Mouse (Mus musculus) gastrocnemius, postnatal 36 days (tissue): ENCODE results near the gene Spata33. TPM values are rescaled to one million over a fixed set of nuclear protein-coding genes. Genes with fewer than 3 reads are reported as not detected.
"Not testable (repeated sequence)": the region's sequence is repeated elsewhere in the genome, so short reads cannot be mapped to it uniquely, and the experiment has no call there.

Source experiments
- DNase-seq, 2 experiments: peaks; one replicate each; pipeline ENCODE4 v3.0.0; 2022
- intact Hi-C: fragments of 180-260 bp; cut with DNase I; formaldehyde crosslinking; loops from one replicate; pipeline ENCODE4 v1.15.1; 2025
- long read RNA-seq, 2 experiments: library from polyadenylated mRNA; stranded (forward); transcript quantifications; one replicate each; pipeline ENCODE4 v2.0.0; 2021
- total RNA-seq, 2 experiments: library from RNA; stranded (reverse); gene quantifications; 2 replicates each; pipeline ENCODE4 v1.2.3; 2021

Spata33 gene
- 1 to 10 TPM in 1 of 2 experiments, under 1 TPM in 1; 0.72 to 1.2 TPM for total RNA-seq
- long read RNA-seq, experiment 1: 0 reads
- long read RNA-seq, experiment 2, partial matches to known transcripts: 0 of 2 reads
- long read RNA-seq, experiment 2, other reads (novel, unspliced or antisense): 0 of 2 reads

- DNase-seq: peak; percentile 75 to 82
- intact Hi-C loops: no loop called here
These were observed at the start of gene Spata33, which contains the start of gene Chmp1a for GRCm38 (mm10) chr8:123212321-123213117. Gene Spata33 (plus strand): TSS chr8:123212832. Gene Chmp1a (minus strand): TSS chr8:123212763.

- intact Hi-C loops: loop anchor here (10.0 kb wide), 1 partner anchor 287 kb away; no protein-coding TSS in a partner anchor
- DNase-seq: peak; percentile 53 to 68
These were observed 31.2 kb upstream of the Spata33 start for GRCm38 (mm10) chr8:123181391-123181790.

GRCm38 (mm10) chr8:123185566-123186409, 26.8 kb upstream of the Spata33 start, which contains the start of gene Dpep1:
Gene Dpep1 (plus strand): TSS chr8:123186242.
- intact Hi-C loops: loop anchor here (5.0 to 10.0 kb wide), 2 partner anchors 38 to 291 kb away; no protein-coding TSS in a partner anchor
- DNase-seq: peak; percentile 47 to 66

GRCm38 (mm10) chr8:123188006-123188405, 24.6 kb upstream of the Spata33 start:
- intact Hi-C loops: loop anchor here (5.0 to 10.0 kb wide), 2 partner anchors 41 to 293 kb away; no protein-coding TSS in a partner anchor
- DNase-seq: no peak

- intact Hi-C loops: loop anchor here (5.0 to 10.0 kb wide), 2 partner anchors 42 to 294 kb away; no protein-coding TSS in a partner anchor
- DNase-seq: no peak
These were observed 23.8 kb upstream of the Spata33 start for GRCm38 (mm10) chr8:123188841-123189240.

GRCm38 (mm10) chr8:123190678-123191077, 22.0 kb upstream of the Spata33 start:
- intact Hi-C loops: no loop called here
- DNase-seq: peak; percentile 72 to 84

- intact Hi-C loops: no loop called here
- DNase-seq: peak in 1 of 2 experiments; percentile 2
These were observed 20.7 kb upstream of the Spata33 start for GRCm38 (mm10) chr8:123191908-123192307.

- DNase-seq: no peak
These were observed 18.9 kb upstream of the Spata33 start for GRCm38 (mm10) chr8:123193771-123194170.

GRCm38 (mm10) chr8:123197016-123197415, 15.6 kb upstream of the Spata33 start:
- DNase-seq, intact Hi-C loops: not testable (repeated sequence)

More at GRCm38 (mm10) chr8:123193771-123194170, 18.9 kb upstream of the Spata33 start:
- intact Hi-C loops: no loop called here

GRCm38 (mm10) chr8:123199864-123200263, 12.8 kb upstream of the Spata33 start:
- intact Hi-C loops: loop anchor here (2.0 kb wide), 1 partner anchor 91 kb away; no protein-coding TSS in a partner anchor
- no peak for DNase-seq

- intact Hi-C loops: no loop called here
- DNase-seq: peak in 1 of 2 experiments; percentile 58
These were observed 10.3 kb upstream of the Spata33 start for GRCm38 (mm10) chr8:123202288-123202687.

GRCm38 (mm10) chr8:123203571-123203970, 9.1 kb upstream of the Spata33 start:
- intact Hi-C loops: no loop called here
- no peak for DNase-seq

- intact Hi-C loops: no loop called here
- no peak for DNase-seq
These were observed 756 bp upstream of the Spata33 start for GRCm38 (mm10) chr8:123211876-123212275.

GRCm38 (mm10) chr8:123213118-123213772, 613 bp downstream of the Spata33 start:
- no peak for DNase-seq
- intact Hi-C loops: no loop called here

- DNase-seq: no peak
- intact Hi-C loops: no loop called here
These were observed 2.8 kb downstream of the Spata33 start for GRCm38 (mm10) chr8:123215430-123215829.

- no peak for DNase-seq
- intact Hi-C loops: no loop called here
These were observed 8.3 kb downstream of the Spata33 start for GRCm38 (mm10) chr8:123220917-123221316.

- DNase-seq: peak; percentile 88
- intact Hi-C loops: no loop called here
These were observed 11.9 kb downstream of the Spata33 start, which contains the start of gene Cdk10 for GRCm38 (mm10) chr8:123224278-123225266. Gene Cdk10 (plus strand): TSS chr8:123224842.

- intact Hi-C loops: no loop called here
- no peak for DNase-seq
These were observed 15.8 kb downstream of the Spata33 start for GRCm38 (mm10) chr8:123228416-123228815.

- intact Hi-C loops, DNase-seq: not testable (repeated sequence)
These were observed 17.7 kb downstream of the Spata33 start for GRCm38 (mm10) chr8:123230326-123230725.
